Mouse (Mus musculus) mesoderm, embryonic 11.5 days (tissue): Measurements from ENCODE around the gene Scamp5.

Experiments
- DNase-seq: peaks from one replicate; pipeline ENCODE4 v3.0.0-alpha.2; 2012; ENCODE audit warnings: low read depth, low spot score

Scamp5 gene

DNA sequence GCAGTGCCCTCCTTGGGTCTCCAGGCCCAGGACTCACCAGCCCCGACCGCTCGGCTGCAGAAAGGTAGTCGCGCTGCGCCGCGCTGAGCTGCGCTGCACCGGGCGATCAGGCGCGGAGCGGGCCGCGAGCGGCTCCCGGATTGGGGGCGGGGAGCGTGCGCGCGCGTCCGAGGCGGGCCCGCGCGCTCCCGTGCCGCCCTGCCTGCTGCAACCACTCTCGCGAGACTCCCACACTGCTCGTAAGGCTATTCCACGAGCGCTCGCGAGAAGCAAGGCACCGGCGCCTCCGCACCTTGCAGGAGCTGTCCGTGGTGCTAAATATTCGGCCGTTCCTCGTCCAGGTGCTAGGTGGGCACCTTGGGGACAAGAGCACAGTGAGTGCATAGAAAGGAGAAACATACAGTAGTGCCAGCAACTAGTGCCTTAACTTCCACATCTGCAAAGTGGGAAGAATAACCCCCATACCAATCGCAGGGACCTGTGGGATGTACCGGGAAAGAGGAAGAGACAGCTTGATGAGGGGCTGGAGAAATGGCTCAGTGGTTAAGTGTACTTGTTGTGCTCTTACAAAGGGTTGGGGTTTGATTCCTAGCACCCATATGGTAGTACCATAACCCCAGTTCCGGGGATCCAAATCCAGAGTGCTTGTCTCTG is at the start of gene Scamp5:
Gene Scamp5, minus strand, starts transcription at position 165 of the 654 bp plus-strand sequence.
- DNase-seq = peak; percentile 95

- DNase-seq = peak; percentile 75
Measured at GRCm38 (mm10) chr9:57517113-57517512, 49.3 kb upstream of the Scamp5 start.

GRCm38 (mm10) chr9:57510577-57510976 is 42.7 kb upstream of the Scamp5 start:
- DNase-seq = no peak

- no peak for DNase-seq
Measured at GRCm38 (mm10) chr9:57505700-57506099, 37.8 kb upstream of the Scamp5 start.

DNA sequence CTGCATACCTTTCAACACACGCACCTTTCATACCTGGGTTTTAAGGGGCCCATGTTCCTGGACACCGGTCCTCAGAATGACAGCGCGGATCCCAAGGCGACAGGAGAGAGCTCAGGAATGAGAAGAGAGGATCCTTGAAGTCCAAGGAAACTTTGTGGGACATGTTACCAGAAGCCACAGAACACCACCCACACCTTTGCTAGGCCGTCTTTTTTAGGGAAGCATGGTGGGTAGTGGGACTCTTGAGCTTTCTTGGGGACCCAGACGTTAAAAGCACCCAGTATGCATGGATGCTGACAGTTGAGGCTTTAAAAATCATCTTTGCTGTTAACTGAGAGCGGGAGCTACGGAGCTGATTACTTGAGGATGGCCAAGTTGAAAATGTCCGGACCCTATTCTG is 37.0 kb upstream of the Scamp5 start:
- DNase-seq = no peak

DNA sequence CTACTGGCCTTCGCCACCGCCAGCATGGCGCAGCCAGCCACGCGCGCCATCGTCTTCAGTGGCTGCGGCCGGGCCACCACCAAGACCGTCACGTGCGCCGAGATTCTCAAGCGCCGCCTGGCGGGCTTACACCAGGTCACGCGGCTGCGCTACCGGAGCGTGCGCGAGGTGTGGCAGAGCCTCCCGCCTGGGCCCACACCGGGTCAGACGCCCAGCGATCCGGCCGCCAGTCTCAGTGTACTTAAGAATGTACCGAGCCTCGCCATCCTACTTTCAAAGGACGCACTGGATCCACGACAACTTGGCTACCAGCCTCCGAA is 36.5 kb upstream of the Scamp5 start:
- peak; percentile 60 for DNase-seq

DNA sequence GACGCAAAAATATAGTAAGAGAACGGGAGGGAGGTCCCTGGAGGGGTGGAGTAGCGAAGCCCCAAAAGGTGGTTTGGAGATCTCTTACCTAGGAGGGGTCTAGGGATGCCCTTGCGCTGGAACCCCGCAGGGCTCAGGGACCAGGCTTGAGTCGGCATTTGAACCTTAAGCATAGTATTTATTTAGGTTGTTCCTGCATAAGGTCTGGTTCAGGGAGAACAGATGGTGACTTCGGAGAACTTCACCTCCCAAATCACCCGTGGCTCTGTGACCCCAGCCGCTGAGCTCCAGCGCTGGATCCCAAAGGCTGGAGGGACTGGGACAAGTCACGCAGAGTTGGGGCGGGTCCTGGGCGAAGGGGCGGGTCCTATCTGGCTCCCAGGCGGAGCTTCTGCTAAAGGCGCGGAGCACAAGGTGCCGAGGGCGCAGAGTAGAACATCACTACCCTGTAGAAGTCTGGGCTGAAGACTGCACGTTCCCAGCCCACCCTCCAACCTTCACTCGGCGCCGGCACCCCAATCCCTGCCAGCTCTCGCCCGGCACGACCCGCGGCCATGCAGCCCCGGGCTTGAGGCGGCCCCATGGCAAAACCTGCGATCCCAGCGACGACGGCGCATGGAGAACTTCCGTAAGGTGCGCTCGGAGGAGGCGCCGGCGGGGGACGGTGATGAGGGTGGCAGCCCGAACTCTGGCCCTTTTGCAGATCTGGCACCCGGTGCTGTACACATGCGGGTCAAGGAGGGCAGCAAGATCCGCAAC is 35.9 kb upstream of the Scamp5 start, which contains the start of gene Rpp25:
Gene Rpp25, plus strand, starts transcription at position 405 of the 759 bp plus-strand sequence.
- DNase-seq = no peak

DNA sequence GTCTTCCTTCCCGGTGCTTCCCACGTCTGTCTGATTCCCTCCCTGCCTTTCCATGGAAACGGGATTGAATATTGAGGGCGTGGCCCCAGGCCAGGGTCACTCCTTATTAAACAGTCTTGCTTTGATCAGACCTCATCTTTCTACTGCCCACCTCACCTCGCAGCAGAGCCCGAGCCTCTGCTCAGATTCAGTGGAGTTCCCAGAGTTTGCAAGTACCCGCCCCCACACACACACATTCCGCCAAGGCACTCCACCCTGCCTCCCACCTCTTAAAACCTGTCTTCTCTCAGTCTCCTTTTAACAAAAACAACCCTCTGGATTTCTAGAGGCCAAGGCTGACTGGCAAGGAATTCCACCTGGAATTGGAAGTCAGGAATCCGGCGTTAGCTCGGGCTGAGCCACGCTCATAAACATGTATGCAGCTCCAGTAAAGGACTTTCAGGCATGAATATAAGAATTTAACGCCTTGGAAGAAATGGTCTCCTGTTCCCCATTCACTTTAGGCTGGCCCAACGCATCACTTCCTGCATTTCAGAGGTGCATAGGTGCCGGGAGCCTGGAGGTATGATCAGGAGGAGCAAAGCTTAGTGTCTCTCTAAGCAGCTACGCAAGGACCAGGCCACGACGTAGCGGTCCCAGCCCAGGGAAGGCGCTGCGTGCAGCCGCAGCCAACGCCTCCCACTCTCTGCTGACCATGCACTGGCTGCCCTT is 35.2 kb upstream of the Scamp5 start:
- DNase-seq = no peak

GRCm38 (mm10) chr9:57501861-57502260 is 34.0 kb upstream of the Scamp5 start:
- DNase-seq = no peak

GRCm38 (mm10) chr9:57501452-57501851 is 33.6 kb upstream of the Scamp5 start:
- no peak for DNase-seq

GRCm38 (mm10) chr9:57498536-57498935 is 30.7 kb upstream of the Scamp5 start:
- no peak for DNase-seq

GRCm38 (mm10) chr9:57497236-57497635 is 29.4 kb upstream of the Scamp5 start:
- no peak for DNase-seq

GRCm38 (mm10) chr9:57494970-57495369 is 27.1 kb upstream of the Scamp5 start:
- DNase-seq = no peak

- no peak for DNase-seq
Measured at GRCm38 (mm10) chr9:57493532-57493931, 25.7 kb upstream of the Scamp5 start.

DNA sequence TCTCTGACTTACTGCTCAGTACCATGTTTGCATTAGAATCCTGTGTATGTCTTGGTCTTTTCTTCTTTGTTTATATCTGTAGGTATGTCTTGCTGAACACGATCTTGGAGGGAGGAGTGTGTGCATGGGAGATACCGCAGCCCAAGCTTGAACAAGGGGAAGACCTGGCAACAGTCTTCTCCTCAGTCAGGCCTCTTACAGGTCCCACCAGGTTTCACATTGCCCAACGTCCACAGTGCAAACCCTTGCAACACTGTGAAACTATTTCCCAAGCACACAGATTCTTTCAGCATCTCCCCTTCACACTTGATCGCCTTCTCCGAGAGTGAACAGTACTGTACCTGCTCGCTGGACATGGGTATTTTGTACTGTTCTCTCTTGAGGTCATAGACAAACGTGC is 19.9 kb upstream of the Scamp5 start:
- no peak for DNase-seq

DNA sequence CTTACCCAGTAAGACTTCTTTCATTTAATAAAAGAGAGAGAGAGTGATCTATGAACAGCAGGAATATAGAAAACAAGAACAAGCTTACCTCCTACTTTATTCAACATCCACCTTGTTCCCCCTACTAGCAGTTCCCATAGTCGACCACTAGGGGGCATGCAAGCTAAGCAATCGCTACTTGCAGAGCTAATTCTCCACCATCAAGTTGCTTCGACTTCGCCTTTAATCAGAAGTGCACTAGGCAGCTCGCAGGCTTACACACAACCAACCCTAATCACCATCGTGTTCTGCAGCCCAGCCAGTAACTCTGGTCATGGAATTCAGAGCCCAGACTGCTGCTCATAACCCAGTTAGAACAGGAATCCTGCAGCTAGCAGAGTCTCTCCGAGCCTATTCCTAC is 17.9 kb upstream of the Scamp5 start:
- peak; percentile 86 for DNase-seq

- DNase-seq = no peak
Measured at GRCm38 (mm10) chr9:57468914-57469313, 1.1 kb upstream of the Scamp5 start.

- DNase-seq = peak; percentile 44
Measured at GRCm38 (mm10) chr9:57467271-57467771, 539 bp downstream of the Scamp5 start.

- no peak for DNase-seq
Measured at GRCm38 (mm10) chr9:57466101-57466500, 1.8 kb downstream of the Scamp5 start.

DNA sequence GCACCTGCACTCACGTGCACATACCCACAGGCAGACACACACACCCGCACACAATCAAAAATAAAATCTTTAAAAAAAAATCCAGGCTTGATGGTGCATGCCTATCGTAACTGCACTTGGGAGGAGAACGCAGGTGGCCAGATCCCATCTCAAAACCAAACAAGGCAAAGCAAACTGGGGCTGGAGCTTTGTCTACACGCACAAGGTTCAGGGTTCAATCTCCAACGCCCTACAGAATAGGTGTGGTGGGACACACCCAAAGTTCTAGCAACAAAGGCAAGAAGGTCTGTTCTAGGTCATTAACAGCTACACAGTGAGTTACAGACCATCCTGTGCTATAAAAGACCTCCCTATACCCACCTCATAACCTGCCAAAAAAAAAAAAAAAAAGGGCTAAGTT is 5.0 kb downstream of the Scamp5 start:
- no peak for DNase-seq

DNA sequence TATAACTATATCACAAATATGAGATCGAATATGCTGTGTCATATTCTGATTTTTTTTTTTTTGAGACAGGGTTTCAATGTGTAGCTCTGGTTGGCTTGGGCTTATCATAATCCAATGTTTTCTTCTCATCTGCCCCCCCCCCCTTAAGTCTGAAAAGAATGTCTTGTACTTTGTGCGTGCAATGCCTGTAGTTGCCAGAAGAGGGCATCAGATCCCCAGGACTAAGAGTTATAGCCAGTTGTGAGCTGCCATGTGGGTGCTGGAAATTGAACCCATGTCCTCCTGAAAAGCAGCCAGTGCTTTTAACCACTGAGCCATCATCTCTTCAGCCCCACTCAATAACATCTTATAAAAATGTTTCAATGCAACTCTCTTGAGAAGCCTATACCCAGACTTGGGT is 8.2 kb downstream of the Scamp5 start:
- DNase-seq = peak; percentile 7

DNA sequence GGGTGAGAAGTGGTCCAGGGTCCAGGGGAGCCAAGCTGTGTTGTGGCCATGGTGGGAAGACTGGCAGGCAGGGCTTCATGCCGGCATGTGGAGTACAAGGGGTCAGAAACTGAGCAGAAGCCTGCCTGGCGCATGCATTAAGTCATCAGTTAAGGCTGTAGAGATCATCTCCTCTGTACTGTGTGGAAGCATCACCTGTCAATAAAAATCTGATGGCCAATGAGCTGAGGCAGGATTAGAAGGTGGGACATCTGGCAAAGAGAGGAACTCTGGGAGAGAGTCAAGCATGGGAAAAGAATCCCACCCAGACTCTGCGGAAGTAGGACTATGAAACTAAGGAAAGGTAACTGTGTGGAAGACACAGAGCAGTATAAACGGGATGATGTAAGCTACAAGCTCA is 14.3 kb downstream of the Scamp5 start:
- no peak for DNase-seq
